8 mouse cellular contexts compared by ENCODE assay signal in the genomic region with DNA sequence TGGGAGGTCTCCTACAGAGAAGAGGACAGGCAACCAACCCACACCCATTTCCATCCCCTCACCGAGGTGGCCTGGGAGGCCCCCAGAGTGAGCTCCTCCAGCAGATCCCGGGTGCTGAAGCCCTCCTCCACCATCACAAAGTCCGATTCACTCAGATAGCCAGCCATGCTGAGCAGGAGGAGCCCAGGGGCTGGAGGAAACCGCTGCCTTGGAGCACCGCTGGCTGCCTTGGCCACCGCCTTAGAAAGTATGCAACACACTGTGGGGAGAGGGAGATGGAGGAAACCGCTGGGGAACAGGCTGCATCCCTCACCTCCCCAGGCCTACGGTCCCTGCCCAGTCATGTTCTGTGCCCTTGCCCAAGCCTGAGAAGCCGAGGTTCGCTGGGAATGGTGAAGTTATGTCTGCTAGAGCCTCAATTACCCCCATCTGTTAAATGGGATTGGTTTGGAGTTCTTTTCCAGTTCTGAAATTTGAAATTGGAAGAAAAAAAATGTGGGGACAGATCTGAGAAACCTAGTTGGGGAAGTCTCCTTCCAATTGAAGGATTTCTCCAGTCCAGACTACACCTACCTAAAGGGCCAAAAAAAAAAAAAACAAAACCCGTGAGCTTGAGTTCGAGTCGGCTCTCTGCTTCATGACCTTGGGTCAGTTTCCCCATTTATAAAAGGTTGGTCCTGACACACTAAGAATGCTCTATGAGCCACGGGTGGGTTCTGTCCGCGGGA. TPM values are rescaled to one million over a fixed set of nuclear protein-coding genes. Genes with fewer than 3 reads are reported as not detected.
DNase-seq lines count a peak whose midpoint lies in the region; ATAC-seq and TF ChIP-seq lines count a peak whose summit lies in the region.

No protein-coding gene starts in this region.

- 5% methylated on average over 16 of the region's 16 CpGs for WGBS in hindbrain, embryonic 14.5 days
- WGBS in midbrain, embryonic 16.5 days = 6% methylated on average over 16 of the region's 16 CpGs

- H3K4me1 ChIP-seq in hindbrain, embryonic 14.5 days (replicated peaks; ENCODE audit: control insufficient read depth, insufficient read depth, low read length) = peaks cover 23% of the 10 kb centered on the region
- peaks cover 21% of the 10 kb centered on the region for H3K4me1 ChIP-seq in midbrain, embryonic 16.5 days (ENCODE audit: control insufficient read depth, insufficient read depth, low read length)

- H3K27me3 ChIP-seq in hindbrain, embryonic 14.5 days (ENCODE audit: control insufficient read depth, insufficient read depth, low read length) = 0 out of 2 replicates have a peak, but pooled peaks cover 4% of the 10 kb centered on the region
- H3K27me3 ChIP-seq in midbrain, embryonic 16.5 days (ENCODE audit: control insufficient read depth, insufficient read depth, low read depth, low read length) = no peaks in the 10 kb centered on the region

- ATAC-seq in hindbrain, embryonic 14.5 days (ENCODE audit: low FRiP score) = no peak
- ATAC-seq in midbrain, embryonic 16.5 days = no peak
- no peak for ATAC-seq in granulocyte monocyte progenitor cell, adult 5-6 weeks (replicated peaks; ENCODE audit: poor library complexity, severe bottlenecking)

- H3K9ac ChIP-seq in hindbrain, embryonic 14.5 days = peak overlapping the region; percentile 87
- H3K9ac ChIP-seq in midbrain, embryonic 16.5 days (ENCODE audit: low read depth, low read length) = peak overlapping the region; percentile 93

- TF ChIP-seq CTCF in left cerebral cortex, adult 2 months (IDR thresholded peaks at IDR 0.05) = no peak

- peak overlapping the region; percentile 75 for H3K27ac ChIP-seq in left cerebral cortex, adult 2 months
- H3K27ac ChIP-seq in hindbrain, embryonic 14.5 days = no peak overlapping the region
- H3K27ac ChIP-seq in midbrain, embryonic 16.5 days (ENCODE audit: low read length) = no peak overlapping the region

- no peak for DNase-seq in left cerebral cortex, adult 2 months (ENCODE audit: extremely low spot score in 1 of 2, low spot score in 2 of 2)
- DNase-seq in left cerebral cortex, adult 9 months (ENCODE audit: low spot score in 2 of 2) = no peak
- DNase-seq in embryo, embryonic 10 days (ENCODE audit: low spot score) = peak; percentile 27
- no peak for DNase-seq in hindbrain, embryonic 14.5 days (ENCODE audit: low spot score)
- DNase-seq in left cerebral cortex, adult 11 months (ENCODE audit: low spot score) = no peak
- no peak for DNase-seq in left cerebral cortex, postnatal 14 days (ENCODE audit: low spot score in 2 of 2)

- no peaks in the 10 kb centered on the region for H3K9me3 ChIP-seq in hindbrain, embryonic 14.5 days (ENCODE audit: control insufficient read depth, low read length)
- no peaks in the 10 kb centered on the region for H3K9me3 ChIP-seq in midbrain, embryonic 16.5 days (replicated peaks; ENCODE audit: control insufficient read depth, low read length, poor library complexity, severe bottlenecking)

- intact Hi-C loops in left cerebral cortex, adult 2 months (cut with DNase I) = no loop called here
- intact Hi-C loops in left cerebral cortex, postnatal 14 days (cut with DNase I) = loop anchor here (2.0 kb wide), 1 partner anchor 121 kb away; no protein-coding TSS in a partner anchor

- peak overlapping the region; percentile 74 for H3K4me3 ChIP-seq in left cerebral cortex, adult 2 months
- peak overlapping the region; percentile 81 for H3K4me3 ChIP-seq in hindbrain, embryonic 14.5 days (replicated peaks; ENCODE audit: low read length)
- H3K4me3 ChIP-seq in midbrain, embryonic 16.5 days (ENCODE audit: low read depth, low read length) = peak overlapping the region; percentile 83

- peak overlapping the region; percentile 83 for H3K4me2 ChIP-seq in hindbrain, embryonic 14.5 days (replicated peaks)
- H3K4me2 ChIP-seq in midbrain, embryonic 16.5 days (ENCODE audit: low read length) = peak overlapping the region; percentile 78

- no peaks in the 10 kb centered on the region for H3K36me3 ChIP-seq in hindbrain, embryonic 14.5 days (replicated peaks; ENCODE audit: control insufficient read depth, insufficient read depth)
- H3K36me3 ChIP-seq in midbrain, embryonic 16.5 days (ENCODE audit: control insufficient read depth, insufficient read depth, low read length) = no peaks in the 10 kb centered on the region

RNA-seq across cellular contexts. Expression of a gene that starts 0.8 kb away (rescaled TPM):
- total RNA-seq in left cerebral cortex, adult 2 months (2021) = 10 to 100 TPM; 45.2 to 53.2 TPM
- 14.6 and 20.1 TPM in 2 replicates for polyA plus RNA-seq in hindbrain, embryonic 14.5 days (2014; fragmentation: Nextera tagmentation; extraction: Ambion mirVana)
- 16.6 and 20.2 TPM in 2 replicates for polyA plus RNA-seq in midbrain, embryonic 16.5 days (2015; fragmentation: Nextera tagmentation; extraction: Ambion mirVana)
- total RNA-seq in granulocyte monocyte progenitor cell, adult 5-6 weeks (2014; fragmentation: Nextera tagmentation) = 3.3 and 9.7 TPM in 2 replicates
- 0.21 and 0.95 TPM in 2 replicates for total RNA-seq in granulocyte monocyte progenitor cell, adult 5-6 weeks (2017)
- 10 to 100 TPM; 42.1 to 43.5 TPM for total RNA-seq in left cerebral cortex, postnatal 14 days (2021)

RNA-seq across cellular contexts. Expression of a gene that starts 30.3 kb away (rescaled TPM):
- total RNA-seq in left cerebral cortex, adult 2 months (2021) = 10 to 100 TPM; 25.7 to 30.4 TPM
- polyA plus RNA-seq in hindbrain, embryonic 14.5 days (2014; fragmentation: Nextera tagmentation; extraction: Ambion mirVana) = 60.4 and 64.4 TPM in 2 replicates
- 81.6 and 81.7 TPM in 2 replicates for polyA plus RNA-seq in midbrain, embryonic 16.5 days (2015; fragmentation: Nextera tagmentation; extraction: Ambion mirVana)
- total RNA-seq in granulocyte monocyte progenitor cell, adult 5-6 weeks (2014; fragmentation: Nextera tagmentation) = 166 and 176 TPM in 2 replicates
- 169 and 186 TPM in 2 replicates for total RNA-seq in granulocyte monocyte progenitor cell, adult 5-6 weeks (2017)
- 10 to 100 TPM; 24.3 to 29.6 TPM for total RNA-seq in left cerebral cortex, postnatal 14 days (2021)

Comparison
In these comparisons a context has a peak if more than half of its experiments do, and no peak if none do; other contexts are left out.
1. RNA of a gene that starts 0.8 kb away (total RNA-seq): 45.2 to 53.2 TPM in left cerebral cortex, adult 2 months and 42.1 to 43.5 TPM in left cerebral cortex, postnatal 14 days; 0.21 to 9.7 TPM in granulocyte monocyte progenitor cell, adult 5-6 weeks; every median in the first group is over 4 times any median in the second.
2. RNA of a gene that starts 30.3 kb away (total RNA-seq): 166 to 186 TPM in granulocyte monocyte progenitor cell, adult 5-6 weeks; 25.7 to 30.4 TPM in left cerebral cortex, adult 2 months and 24.3 to 29.6 TPM in left cerebral cortex, postnatal 14 days; every median in the first group is over 4 times any median in the second.
3. Peak in every context shown above with its lines, with median percentiles within 50 percentile points of each other: H3K4me3 ChIP-seq.